Mouse (Mus musculus) CD4-positive, CD25-positive, alpha-beta regulatory T cell, adult 4 months (primary cell): Measurements from ENCODE around the gene Gm20903. TPM values are rescaled to one million over a fixed set of nuclear protein-coding genes. Genes with fewer than 3 reads are reported as not detected.
"Not testable (repeated sequence)": the region's sequence is repeated elsewhere in the genome, so short reads cannot be mapped to it uniquely, and the experiment has no call there.

Experiments used
- ATAC-seq: one replicate; pipeline ENCODE4 v1.8.0; 2017
- polyA plus RNA-seq, 2 experiments: library from polyadenylated mRNA; unstranded; fragments of 100-300 nt; shearing (Covaris generic); gene quantifications; one replicate each; pipeline ENCODE4 v1.2.1; 2017

The Gm20903 gene
- polyA plus RNA-seq, result not detected

- ATAC-seq, result not testable (repeated sequence)
Observed at GRCm38 (mm10) chrY:73669015-73669414, at the start of gene Gm20903. TSS of gene Gm20903 (plus strand) at chrY:73669315.
